Mouse (Mus musculus) embryonic fibroblast, embryonic 13.5 days (primary cell): ENCODE data around the gene Chaf1a.

ENCODE experiments used
- CTCF ChIP-seq: IDR thresholded peaks from 2 replicates; pipeline ENCODE4 v1.5.1; 2011; ENCODE audit warnings: mild to moderate bottlenecking, control low read depth, low read length, moderate library complexity, borderline replicate concordance; ENCODE audit not compliant: insufficient read depth
- POLR2A ChIP-seq: IDR thresholded peaks from 2 replicates; pipeline ENCODE4 v1.6.1; 2011; ENCODE audit warnings: low read depth, mild to moderate bottlenecking, control low read depth, low read length, moderate library complexity

- TF ChIP-seq CTCF, result no peak
- TF ChIP-seq POLR2A, result no peak
These were observed 69.2 kb downstream of the Chaf1a start, which contains the start of gene Plin4 for GRCm38 (mm10) chr17:56109219-56110051.
